Mouse (Mus musculus) CH12.LX (cell line): ENCODE data around the gene Ikzf3. TPM values are rescaled to one million over a fixed set of nuclear protein-coding genes. Genes with fewer than 3 reads are reported as not detected.

Source experiments
- DNase-seq: peaks from one replicate; pipeline ENCODE4 v3.0.0-alpha.2; 2013; ENCODE audit errors: extremely low read depth
- H3K27ac ChIP-seq: 2 replicates; pipeline ENCODE4 v1.5.1; 2012; ENCODE audit warnings: low read depth, mild to moderate bottlenecking, control low read depth, moderate library complexity; ENCODE audit not compliant: insufficient read depth
- H3K27me3 ChIP-seq: replicated peaks from 2 replicates; pipeline ENCODE3; 2012; ENCODE audit warnings: inconsistent platforms
- H3K36me3 ChIP-seq, 2 experiments: replicated peaks in 1 of 2; 2 replicates each; pipeline versions ENCODE3 to v1.6.1; 2012; ENCODE audit warnings: inconsistent platforms in 1 of 2, low read length in 1 of 2, mild to moderate bottlenecking in 1 of 2, mixed read lengths in 1 of 2, moderate library complexity in 1 of 2; ENCODE audit not compliant: control insufficient read depth in 1 of 2, insufficient read depth in 1 of 2
- H3K4me1 ChIP-seq, 2 experiments: 2 replicates each; pipeline ENCODE4 v1.6.1; 2012; ENCODE audit warnings: inconsistent platforms in 1 of 2, moderate library complexity in 1 of 2; ENCODE audit not compliant: insufficient read depth in 2 of 2, control insufficient read depth in 1 of 2
- H3K4me2 ChIP-seq: 2 replicates; pipeline ENCODE4 v1.6.1; 2012; ENCODE audit warnings: low read depth, mild to moderate bottlenecking, control low read depth; ENCODE audit not compliant: poor library complexity, insufficient read depth, severe bottlenecking
- H3K4me3 ChIP-seq, 3 experiments: fragments of 150-350 bp in 1 of 3; sonication (generic) in 1 of 3; replicated peaks in 1 of 3; 2 replicates each; pipeline versions ENCODE3 to v1.5.1; 2011 to 2012; ENCODE audit warnings: low read depth in 2 of 3, low read length in 2 of 3, mild to moderate bottlenecking in 2 of 3, moderate library complexity in 2 of 3, control low read depth in 1 of 3, improper control_type of control experiment in 1 of 3, inconsistent platforms in 1 of 3, mixed read lengths in 1 of 3; ENCODE audit not compliant: poor library complexity in 1 of 3
- H3K79me2 ChIP-seq: replicated peaks from 2 replicates; pipeline ENCODE4 v1.6.1; 2012; ENCODE audit warnings: mild to moderate bottlenecking, moderate library complexity; ENCODE audit not compliant: control insufficient read depth, poor library complexity, insufficient read depth, severe bottlenecking; ENCODE audit errors: extremely low read depth
- H3K9ac ChIP-seq: 2 replicates; pipeline ENCODE4 v1.6.1; 2012; ENCODE audit warnings: low read depth, mild to moderate bottlenecking, control low read depth, moderate library complexity; ENCODE audit not compliant: insufficient read depth
- H3K9me3 ChIP-seq: replicated peaks from 2 replicates; pipeline ENCODE3; 2012; ENCODE audit warnings: low read length, inconsistent platforms, mixed read lengths
- BHLHE40 ChIP-seq: IDR thresholded peaks from 2 replicates; pipeline ENCODE4 v1.6.1; 2011; ENCODE audit warnings: mild to moderate bottlenecking, low read depth, low read length, improper control_type of control experiment
- CHD1 ChIP-seq: IDR thresholded peaks from 2 replicates; pipeline ENCODE4 v1.6.1; 2012; ENCODE audit warnings: low read depth, low read length, improper control_type of control experiment, inconsistent platforms
- CHD2 ChIP-seq: IDR thresholded peaks from 2 replicates; pipeline ENCODE4 v1.6.1; 2011; ENCODE audit warnings: low read length, improper control_type of control experiment
- CTCF ChIP-seq, 2 experiments: IDR thresholded peaks in 1 of 2; conservative IDR thresholded peaks in 1 of 2; 2 replicates each; pipeline ENCODE4 v1.5.1; 2011 to 2012; ENCODE audit warnings: low read depth in 2 of 2, low read length in 2 of 2, improper control_type of control experiment in 1 of 2, inconsistent platforms in 1 of 2, mild to moderate bottlenecking in 1 of 2, moderate library complexity in 1 of 2
- E2F4 ChIP-seq: IDR thresholded peaks from 2 replicates; pipeline ENCODE4 v1.6.1; 2011; ENCODE audit warnings: low read depth, low read length, improper control_type of control experiment; ENCODE audit not compliant: insufficient replicate concordance
- ELF1 ChIP-seq: IDR thresholded peaks from 2 replicates; pipeline ENCODE4 v1.6.1; 2014; ENCODE audit warnings: low read depth, mild to moderate bottlenecking, inconsistent platforms, low read length, improper control_type of control experiment
- EP300 ChIP-seq: IDR thresholded peaks from 2 replicates; pipeline ENCODE4 v1.6.1; 2011; ENCODE audit warnings: low read length, improper control_type of control experiment
- ETS1 ChIP-seq: conservative IDR thresholded peaks from 2 replicates; pipeline ENCODE4 v1.6.1; 2012; ENCODE audit warnings: low read depth, mild to moderate bottlenecking, inconsistent platforms, low read length, improper control_type of control experiment, moderate library complexity
- GABPA ChIP-seq: IDR thresholded peaks from 2 replicates; pipeline ENCODE4 v1.6.1; 2012; ENCODE audit warnings: low read depth, low read length, improper control_type of control experiment, inconsistent platforms; ENCODE audit not compliant: insufficient replicate concordance
- HCFC1 ChIP-seq: IDR thresholded peaks from 2 replicates; pipeline ENCODE4 v1.6.1; 2012; ENCODE audit warnings: low read depth, mild to moderate bottlenecking, inconsistent platforms, low read length, improper control_type of control experiment
- IRF4 ChIP-seq: IDR thresholded peaks from 2 replicates; pipeline ENCODE4 v1.6.1; 2014; ENCODE audit warnings: low read depth, mild to moderate bottlenecking, inconsistent platforms, low read length, improper control_type of control experiment
- JUN ChIP-seq: IDR thresholded peaks from 2 replicates; pipeline ENCODE4 v1.6.1; 2011; ENCODE audit warnings: low read depth, mild to moderate bottlenecking, low read length, improper control_type of control experiment, moderate library complexity; ENCODE audit not compliant: insufficient read depth
- JUND ChIP-seq: conservative IDR thresholded peaks from 2 replicates; pipeline ENCODE4 v1.6.1; 2011; ENCODE audit warnings: low read depth, low read length, improper control_type of control experiment
- KAT2A ChIP-seq: IDR thresholded peaks from 2 replicates; pipeline ENCODE4 v1.6.1; 2012; ENCODE audit warnings: low read length, improper control_type of control experiment, inconsistent platforms; ENCODE audit not compliant: insufficient replicate concordance
- MAFK ChIP-seq: IDR thresholded peaks from 2 replicates; pipeline ENCODE4 v1.6.1; 2011; ENCODE audit warnings: low read length, improper control_type of control experiment; ENCODE audit not compliant: insufficient replicate concordance
- MAX ChIP-seq: IDR thresholded peaks from 2 replicates; pipeline ENCODE4 v1.6.1; 2011; ENCODE audit warnings: low read length, improper control_type of control experiment
- MAZ ChIP-seq: IDR thresholded peaks from 2 replicates; pipeline ENCODE4 v1.6.1; 2012; ENCODE audit warnings: low read depth, mild to moderate bottlenecking, inconsistent platforms, low read length, improper control_type of control experiment, moderate library complexity
- MEF2A ChIP-seq: IDR thresholded peaks from 2 replicates; pipeline ENCODE4 v1.6.1; 2014; ENCODE audit warnings: low read depth, mild to moderate bottlenecking, inconsistent platforms, low read length, improper control_type of control experiment, borderline replicate concordance
- MXI1 ChIP-seq: IDR thresholded peaks from 2 replicates; pipeline ENCODE4 v1.6.1; 2011; ENCODE audit warnings: mild to moderate bottlenecking, low read depth, low read length, improper control_type of control experiment
- MYC ChIP-seq: IDR thresholded peaks from 2 replicates; pipeline ENCODE4 v1.6.1; 2011; ENCODE audit warnings: low read depth, mild to moderate bottlenecking, improper control_type of control experiment, low read length
- NELFE ChIP-seq: IDR thresholded peaks from 2 replicates; pipeline ENCODE4 v1.6.1; 2011; ENCODE audit warnings: low read depth, low read length, improper control_type of control experiment
- NRF1 ChIP-seq: IDR thresholded peaks from 2 replicates; pipeline ENCODE4 v1.6.1; 2014; ENCODE audit warnings: low read depth, mild to moderate bottlenecking, inconsistent platforms, low read length, improper control_type of control experiment, moderate library complexity
- PAX5 ChIP-seq: IDR thresholded peaks from 2 replicates; pipeline ENCODE4 v1.6.1; 2012; ENCODE audit warnings: low read length, inconsistent platforms, mixed read lengths
- POLR2A ChIP-seq: IDR thresholded peaks from 2 replicates; pipeline ENCODE4 v1.6.1; 2011; ENCODE audit warnings: low read depth, mild to moderate bottlenecking, improper control_type of control experiment, low read length
- POLR2AphosphoS2 ChIP-seq: IDR thresholded peaks from 2 replicates; pipeline ENCODE4 v1.6.1; 2011; ENCODE audit warnings: low read depth, low read length, improper control_type of control experiment
- RAD21 ChIP-seq: IDR thresholded peaks from 2 replicates; pipeline ENCODE4 v1.6.1; 2011; ENCODE audit warnings: low read depth, mild to moderate bottlenecking, low read length, improper control_type of control experiment, moderate library complexity
- RCOR1 ChIP-seq: conservative IDR thresholded peaks from 2 replicates; pipeline ENCODE4 v1.6.1; 2012; ENCODE audit warnings: low read depth, mild to moderate bottlenecking, inconsistent platforms, low read length, improper control_type of control experiment
- SIN3A ChIP-seq: IDR thresholded peaks from 2 replicates; pipeline ENCODE4 v1.6.1; 2012; ENCODE audit warnings: low read length, improper control_type of control experiment, inconsistent platforms
- SMC3 ChIP-seq: IDR thresholded peaks from 2 replicates; pipeline ENCODE4 v1.6.1; 2011; ENCODE audit warnings: low read depth, low read length, improper control_type of control experiment
- TBP ChIP-seq: conservative IDR thresholded peaks from 2 replicates; pipeline ENCODE4 v1.6.1; 2011; ENCODE audit warnings: low read depth, low read length, improper control_type of control experiment
- TCF12 ChIP-seq: IDR thresholded peaks from 2 replicates; pipeline ENCODE4 v1.6.1; 2014; ENCODE audit warnings: low read depth, mild to moderate bottlenecking, inconsistent platforms, low read length, improper control_type of control experiment
- UBTF ChIP-seq: IDR thresholded peaks from 2 replicates; pipeline ENCODE4 v1.6.1; 2012; ENCODE audit warnings: low read depth, mild to moderate bottlenecking, inconsistent platforms, low read length, improper control_type of control experiment, moderate library complexity
- USF1 ChIP-seq: IDR thresholded peaks from 2 replicates; pipeline ENCODE4 v1.6.1; 2014; ENCODE audit warnings: low read depth, mild to moderate bottlenecking, inconsistent platforms, low read length, improper control_type of control experiment
- USF2 ChIP-seq: conservative IDR thresholded peaks from 2 replicates; pipeline ENCODE4 v1.6.1; 2011; ENCODE audit warnings: low read depth, low read length, improper control_type of control experiment
- ZC3H11A ChIP-seq: IDR thresholded peaks from 2 replicates; pipeline ENCODE4 v1.6.1; 2012; ENCODE audit warnings: low read depth, mild to moderate bottlenecking, inconsistent platforms, low read length, improper control_type of control experiment
- ZKSCAN1 ChIP-seq: IDR thresholded peaks from 2 replicates; pipeline ENCODE4 v1.6.1; 2012; ENCODE audit warnings: low read depth, inconsistent platforms, low read length, improper control_type of control experiment, borderline replicate concordance
- ZMIZ1 ChIP-seq: IDR thresholded peaks from 2 replicates; pipeline ENCODE4 v1.6.1; 2012; ENCODE audit warnings: low read depth, mild to moderate bottlenecking, inconsistent platforms, low read length, improper control_type of control experiment
- ZNF384 ChIP-seq: IDR thresholded peaks from 2 replicates; pipeline ENCODE4 v1.6.1; 2012; ENCODE audit warnings: low read depth, low read length, improper control_type of control experiment, inconsistent platforms
- dilution Hi-C: fragments of 300-500 bp; cut with MboI; formaldehyde crosslinking; loops from 2 replicates; pipeline ENCODE4 v1.14.3; 2020; ENCODE audit warnings: low sequenced_read_pairs; ENCODE audit not compliant: extremely low pct_unique_long_range_greater_than_20kb, extremely low pct_ligation_motif_present
- in situ Hi-C: fragments of 300-500 bp; cut with MboI; formaldehyde crosslinking; loops from 3 replicates; pipeline ENCODE4 v1.14.3; 2019; ENCODE audit warnings: low sequenced_read_pairs, low pct_ligation_motif_present, low pct_unique_long_range_greater_than_20kb, mixed read lengths
- polyA plus RNA-seq: library from polyadenylated mRNA; unstranded; fragments of >175 nt; gene quantifications from 2 replicates; pipeline ENCODE4 v1.2.1, GENCODE M21; 2012; ENCODE audit warnings: low read depth; ENCODE audit not compliant: insufficient read length
- total RNA-seq, 2 experiments: library from RNA; depleted of rRNA; stranded (reverse); fragments of 300-350 nt in 1 of 2; fragments of >200 nt in 1 of 2; gene quantifications; 2 replicates each; pipeline ENCODE4 v1.2.3; 2012 to 2014

Ikzf3 gene
- total and polyA plus RNA-seq, 3 experiments, result 110 to 238 (median 130) TPM

DNA sequence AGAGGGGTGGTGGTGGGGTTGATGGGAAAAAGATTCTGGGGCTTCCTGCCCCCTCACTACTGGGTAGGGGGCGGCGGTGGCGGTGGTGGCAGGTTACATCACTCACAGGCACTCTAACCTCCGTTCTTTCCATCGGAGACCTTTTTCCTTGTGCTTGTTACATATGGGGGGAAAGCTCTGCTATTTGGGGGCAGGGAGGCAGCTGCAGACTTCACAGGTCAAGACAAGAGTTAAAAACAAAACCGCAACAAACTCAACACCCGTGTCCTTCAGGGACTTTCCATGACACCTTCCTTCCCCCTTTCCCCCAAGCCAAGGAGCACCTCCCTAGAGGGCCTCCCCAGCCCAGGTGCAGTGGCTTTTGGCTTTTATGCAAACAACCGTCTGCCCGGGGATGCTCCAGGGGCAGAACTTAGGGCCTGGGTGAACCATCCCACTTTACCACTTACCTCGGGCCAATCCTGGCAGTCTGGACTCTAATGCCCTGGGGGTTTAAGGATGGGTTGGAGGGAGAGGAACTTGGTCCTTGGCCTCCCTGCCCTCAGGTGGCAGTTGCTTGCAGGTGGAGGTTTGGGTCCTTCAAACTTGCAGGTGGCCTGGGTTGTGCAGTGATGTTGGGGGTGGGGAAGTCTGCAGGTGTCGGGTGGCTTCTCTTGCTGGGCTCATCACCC, 86.6 kb downstream of the Ikzf3 start:
- DNase-seq, result peak; percentile 100
- H3K27ac ChIP-seq, result peak overlapping the region; percentile 98

More for the DNA sequence above, 86.6 kb downstream of the Ikzf3 start:
- H3K27me3 ChIP-seq, result no peaks in the 10 kb centered on the region
- in situ Hi-C loops, result no loop called here
- H3K4me2 ChIP-seq, result peak overlapping the region; percentile 79
- dilution Hi-C loops, result no loop called here
- peaks cover 5% of the 10 kb centered on the region for H3K9me3 ChIP-seq
- peak overlapping the region in 2 of 3 experiments; percentile 56 to 67 for H3K4me3 ChIP-seq
- H3K9ac ChIP-seq, result peak overlapping the region; percentile 93
- TF ChIP-seq USF2 (no peak), CHD2 (peak; percentile 97), PAX5 (no peak), TBP (peak; percentile 53; the same call in 1 of the 2 replicates), MAFK (peak; percentile 95), UBTF (peak; percentile 89; the same call in 1 of the 2 replicates), ZNF384 (peak; percentile 82), CHD1 (no peak; the same call in none of the 2 replicates), KAT2A (peak; percentile 85; the same call in 1 of the 2 replicates), SIN3A (peak; percentile 96), SMC3 (peak; percentile 27), MXI1 (peak; percentile 67; the same call in 1 of the 2 replicates), BHLHE40 (peak; percentile 94), RAD21 (peak; percentile 10), CTCF (conservative IDR thresholded peaks at IDR 0.05 in 1 of 2, IDR thresholded peaks at IDR 0.05 in 1 of 2; ENCODE audit: low read depth in 2 of 2, low read length in 2 of 2) (0 out of 4 replicates have a peak, but pooled peaks of 1 of the 2 experiments have one; percentile 11), MYC (peak; percentile 92), IRF4 (peak; percentile 97), MAX (peak; percentile 87), NELFE (peak; percentile 63), RCOR1 (peak; percentile 99), POLR2A (peak; percentile 25; the same call in 1 of the 2 replicates), MAZ (peak; percentile 99), ELF1 (peak; percentile 64; the same call in 1 of the 2 replicates), ZMIZ1 (peak; percentile 81; the same call in 1 of the 2 replicates), JUND (peak; percentile 90), TCF12 (peak; percentile 100), USF1 (no peak), HCFC1 (no peak; the same call in none of the 2 replicates), MEF2A (peak; percentile 98), E2F4 (peak; percentile 76; the same call in 1 of the 2 replicates), ZKSCAN1 (no peak), GABPA (no peak; the same call in 1 of the 2 replicates), JUN (peak; percentile 90), ETS1 (peak; percentile 98), EP300 (peak; percentile 100), NRF1 (peak; percentile 62), ZC3H11A (no peak; the same call in 1 of the 2 replicates), POLR2AphosphoS2 (0 out of 2 replicates have a peak, but pooled peaks have one; percentile 36)
- TF ChIP-seq, all 38 proteins: peak for 30
- Histone ChIP-seq H3K36me3 (peaks cover 20 to 30% of the 10 kb centered on the region in 2 experiments), H3K79me2 (no peaks in the 10 kb centered on the region), H3K4me1 (peaks cover 35 to 71% of the 10 kb centered on the region in 2 experiments)
